Mouse (Mus musculus): Measurements from ENCODE around the gene Zfp773.
"Not testable (repeated sequence)": the region's sequence is repeated elsewhere in the genome, so short reads cannot be mapped to it uniquely, and the experiment has no call there.

Zfp773 gene

GRCm38 (mm10) chr7:7136379-7136866, at the start of gene Zfp773:
Gene Zfp773 (minus strand): TSS chr7:7136755.
- peak; percentile 98 for ATAC-seq (ENCODE audit: insufficient number of reproducible peaks, low FRiP score, low TSS enrichment)

GRCm38 (mm10) chr7:7185897-7186296, 49.3 kb upstream of the Zfp773 start:
- ATAC-seq (ENCODE audit: insufficient number of reproducible peaks, low FRiP score, low TSS enrichment) = no peak

DNA sequence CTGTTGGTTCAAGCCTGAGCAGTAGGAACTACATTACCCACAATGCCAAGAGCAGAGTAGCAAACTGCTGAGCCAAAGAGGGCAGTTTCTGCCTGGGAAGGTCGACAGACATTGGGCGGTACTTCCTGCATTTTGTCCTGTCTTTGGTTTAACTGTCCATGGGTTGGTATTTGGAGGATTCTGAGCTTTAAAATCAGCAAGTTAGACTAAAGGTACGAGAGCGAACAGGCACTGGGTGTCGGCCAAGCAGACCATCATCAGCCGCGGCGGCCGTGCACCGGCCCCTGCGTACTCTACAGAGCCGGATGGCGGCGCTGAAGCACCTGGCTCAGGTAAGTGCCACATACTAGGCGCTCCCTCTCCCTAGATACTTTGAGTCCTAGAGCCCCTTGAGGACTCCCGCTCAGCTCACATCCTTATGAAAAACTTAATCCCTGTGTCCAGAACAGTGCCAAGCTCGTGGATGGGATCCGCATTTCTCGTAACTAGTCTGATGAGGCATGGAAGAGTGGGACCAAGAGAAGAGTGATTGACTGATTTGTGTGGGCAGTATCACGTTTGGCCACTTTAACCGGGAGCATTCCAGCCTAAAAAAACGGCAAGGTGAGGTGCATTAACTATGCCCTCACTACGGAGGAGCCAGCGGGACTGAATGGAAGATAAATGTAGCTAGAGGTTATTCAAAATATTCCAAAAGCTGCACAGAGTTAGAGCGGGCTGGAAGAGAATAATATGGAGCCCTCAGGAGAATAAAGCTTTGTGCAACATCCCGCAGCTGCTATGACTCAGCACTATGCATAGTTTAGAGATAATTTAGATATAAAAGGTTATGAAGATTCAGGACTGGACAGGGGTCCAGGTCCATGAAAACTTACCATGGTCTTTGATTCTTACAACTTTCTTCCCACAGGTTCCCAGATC, 34.9 kb upstream of the Zfp773 start, which contains the start of gene Zfp418:
TSS of gene Zfp418 (plus strand) at position 104 of the 921 bp plus-strand sequence.
- peak; percentile 100 for ATAC-seq (ENCODE audit: insufficient number of reproducible peaks, low FRiP score, low TSS enrichment)

DNA sequence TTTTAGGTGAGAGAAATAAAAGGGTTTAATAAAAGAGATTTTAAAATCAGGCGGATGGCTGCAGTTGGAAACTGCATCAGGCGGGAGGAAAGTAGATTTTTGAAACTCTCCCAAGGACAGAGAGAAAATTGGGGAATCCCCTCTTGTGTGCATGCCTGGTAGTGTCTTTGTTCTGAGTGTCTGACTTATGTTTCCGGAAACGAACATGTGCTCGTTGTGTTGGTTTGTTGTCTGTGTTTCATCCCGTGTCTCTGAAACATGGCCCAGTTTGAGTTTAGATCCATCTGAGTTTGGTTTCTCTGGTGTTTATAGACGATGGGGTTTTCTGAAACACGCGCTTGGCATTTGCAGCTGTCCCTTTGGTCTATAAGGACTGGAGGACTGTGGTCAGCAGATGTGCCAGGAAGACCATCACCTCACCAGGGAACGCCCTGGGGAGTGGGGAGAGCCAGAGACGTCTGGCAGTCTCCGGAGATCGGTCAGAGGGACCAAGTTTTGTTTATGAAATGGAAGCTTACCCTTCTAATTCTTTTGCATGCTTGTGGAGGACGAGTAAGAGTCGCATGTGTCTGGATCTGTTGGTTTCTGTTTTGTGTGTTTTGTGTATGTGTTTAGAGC, 9.5 kb upstream of the Zfp773 start:
- no peak for ATAC-seq (ENCODE audit: insufficient number of reproducible peaks, low FRiP score, low TSS enrichment)

- ATAC-seq (ENCODE audit: insufficient number of reproducible peaks, low FRiP score, low TSS enrichment) = no peak
Measured at GRCm38 (mm10) chr7:7144215-7144614, 7.7 kb upstream of the Zfp773 start.

GRCm38 (mm10) chr7:7132751-7133150, 3.8 kb downstream of the Zfp773 start:
- ATAC-seq (ENCODE audit: insufficient number of reproducible peaks, low FRiP score, low TSS enrichment) = no peak

GRCm38 (mm10) chr7:7130491-7131124, 5.9 kb downstream of the Zfp773 start:
- ATAC-seq (ENCODE audit: insufficient number of reproducible peaks, low FRiP score, low TSS enrichment) = not testable (repeated sequence)

- no peak for ATAC-seq (ENCODE audit: insufficient number of reproducible peaks, low FRiP score, low TSS enrichment)
Measured at GRCm38 (mm10) chr7:7121602-7121980, 15.0 kb downstream of the Zfp773 start.

- ATAC-seq (ENCODE audit: insufficient number of reproducible peaks, low FRiP score, low TSS enrichment) = peak; percentile 95
Measured at GRCm38 (mm10) chr7:7120921-7121601, 15.5 kb downstream of the Zfp773 start, which contains the start of gene Zfp954. Gene Zfp954 (minus strand): TSS chr7:7121488.

DNA sequence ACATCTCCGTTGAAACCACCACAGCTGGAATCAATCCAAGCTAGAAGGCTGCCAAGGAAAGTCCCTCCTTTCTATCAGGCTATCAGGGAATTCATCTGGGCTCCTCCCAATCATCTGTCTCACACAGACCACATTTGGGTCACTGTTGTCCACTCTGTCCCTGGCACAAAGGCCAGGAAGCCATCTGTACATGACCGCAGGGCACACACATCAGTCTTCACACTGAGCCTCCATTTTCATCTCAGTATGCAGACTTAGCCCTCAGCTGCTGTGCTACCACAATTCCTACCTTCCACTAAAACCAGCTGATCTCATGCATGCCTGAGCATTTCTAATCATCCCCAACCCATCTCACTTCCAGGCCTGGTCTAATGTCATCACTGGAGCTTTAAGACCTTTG, 18.1 kb downstream of the Zfp773 start:
- ATAC-seq (ENCODE audit: insufficient number of reproducible peaks, low FRiP score, low TSS enrichment) = no peak

DNA sequence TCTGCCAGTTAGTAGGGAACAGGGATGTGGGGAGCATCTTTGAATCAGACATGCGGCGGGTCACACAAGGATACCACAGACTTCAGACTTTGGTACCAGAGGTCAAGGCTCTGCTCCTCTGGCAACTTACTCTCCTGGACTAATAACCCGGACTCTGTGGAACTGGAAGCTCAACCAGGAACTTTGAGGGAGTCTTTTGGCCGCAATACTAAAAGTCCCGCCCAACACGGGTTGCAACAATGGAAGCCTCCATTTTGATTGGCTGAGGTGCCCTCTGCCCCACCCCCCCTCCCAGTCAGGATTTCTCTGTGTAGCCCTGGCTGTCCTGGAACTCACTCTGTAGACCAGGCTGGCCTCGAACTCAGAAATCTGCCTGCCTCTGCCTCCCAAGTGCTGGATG, 28.1 kb downstream of the Zfp773 start:
- no peak for ATAC-seq (ENCODE audit: insufficient number of reproducible peaks, low FRiP score, low TSS enrichment)

All from cerebellum, adult (tissue).